Mouse (Mus musculus) right cerebral cortex, adult 2 months (tissue): ENCODE results near the gene Rhog.
A peak's percentile ranks its signal among the peaks of the same experiment; 100 is the strongest.
"Not testable (repeated sequence)": the region's sequence is repeated elsewhere in the genome, so short reads cannot be mapped to it uniquely, and the experiment has no call there.

Experiments
- DNase-seq, 2 experiments: peaks; one replicate each; pipeline ENCODE4 v3.0.0; 2021 to 2022; ENCODE audit warnings: low spot score in 2 of 2

Rhog gene

GRCm38 (mm10) chr7:102255954-102256353 lies at the start of gene Rhog:
Gene Rhog (minus strand): TSS chr7:102256054.
- no peak for DNase-seq

- DNase-seq, result no peak
These were observed 49.7 kb upstream of the Rhog start for GRCm38 (mm10) chr7:102305596-102305995.

GRCm38 (mm10) chr7:102302471-102302870 lies 46.6 kb upstream of the Rhog start:
- no peak for DNase-seq

GRCm38 (mm10) chr7:102300761-102301160 lies 44.9 kb upstream of the Rhog start:
- no peak for DNase-seq

- DNase-seq, result no peak
These were observed 37.4 kb upstream of the Rhog start for GRCm38 (mm10) chr7:102293234-102293633.

GRCm38 (mm10) chr7:102292228-102292627 lies 36.4 kb upstream of the Rhog start:
- no peak for DNase-seq

GRCm38 (mm10) chr7:102289466-102289865 lies 33.6 kb upstream of the Rhog start:
- no peak for DNase-seq

- DNase-seq, result no peak
These were observed 26.4 kb upstream of the Rhog start for GRCm38 (mm10) chr7:102282261-102282660.

- no peak for DNase-seq
These were observed 25.5 kb upstream of the Rhog start for GRCm38 (mm10) chr7:102281403-102281802.

- DNase-seq, result no peak
These were observed 16.6 kb upstream of the Rhog start for GRCm38 (mm10) chr7:102272422-102272948.

GRCm38 (mm10) chr7:102268395-102268748 lies 12.5 kb upstream of the Rhog start:
- DNase-seq, result no peak

- peak; percentile 36 to 53 for DNase-seq
These were observed 11.9 kb upstream of the Rhog start, which contains the start of gene Stim1 for GRCm38 (mm10) chr7:102267601-102268394. Gene Stim1 (plus strand): TSS chr7:102267806.

GRCm38 (mm10) chr7:102267113-102267579 lies 11.3 kb upstream of the Rhog start:
- DNase-seq, result peak; percentile 95 to 98

- no peak for DNase-seq
These were observed 10.7 kb upstream of the Rhog start for GRCm38 (mm10) chr7:102266401-102267042.

- not testable (repeated sequence) for DNase-seq
These were observed 10.2 kb upstream of the Rhog start for GRCm38 (mm10) chr7:102266021-102266400.

GRCm38 (mm10) chr7:102263020-102263419 lies 7.2 kb upstream of the Rhog start:
- DNase-seq, result no peak

- DNase-seq, result no peak
These were observed 4.7 kb upstream of the Rhog start for GRCm38 (mm10) chr7:102260518-102260917.

GRCm38 (mm10) chr7:102259716-102260479 lies 4.0 kb upstream of the Rhog start:
- no peak for DNase-seq

GRCm38 (mm10) chr7:102258753-102259152 lies 2.9 kb upstream of the Rhog start:
- DNase-seq, result no peak

GRCm38 (mm10) chr7:102258189-102258588 lies 2.3 kb upstream of the Rhog start:
- peak; percentile 85 to 89 for DNase-seq

GRCm38 (mm10) chr7:102256636-102257035 lies 782 bp upstream of the Rhog start:
- no peak for DNase-seq

- DNase-seq, result no peak
These were observed 2.2 kb downstream of the Rhog start for GRCm38 (mm10) chr7:102253631-102254030.
